Mouse (Mus musculus) colon, adult 2 months (tissue): Measurements from ENCODE around the gene Dzank1. TPM values are rescaled to one million over a fixed set of nuclear protein-coding genes. Genes with fewer than 3 reads are reported as not detected.

ENCODE experiments used
- polyA plus RNA-seq: library from polyadenylated mRNA; depleted of rRNA; stranded (reverse); fragments of >200 nt; gene quantifications from 2 replicates; pipeline ENCODE4 v1.2.3, GENCODE M21; 2012; rRNA removed

The Dzank1 gene
- 0.23 and 0.31 TPM in 2 replicates for polyA plus RNA-seq

DNA sequence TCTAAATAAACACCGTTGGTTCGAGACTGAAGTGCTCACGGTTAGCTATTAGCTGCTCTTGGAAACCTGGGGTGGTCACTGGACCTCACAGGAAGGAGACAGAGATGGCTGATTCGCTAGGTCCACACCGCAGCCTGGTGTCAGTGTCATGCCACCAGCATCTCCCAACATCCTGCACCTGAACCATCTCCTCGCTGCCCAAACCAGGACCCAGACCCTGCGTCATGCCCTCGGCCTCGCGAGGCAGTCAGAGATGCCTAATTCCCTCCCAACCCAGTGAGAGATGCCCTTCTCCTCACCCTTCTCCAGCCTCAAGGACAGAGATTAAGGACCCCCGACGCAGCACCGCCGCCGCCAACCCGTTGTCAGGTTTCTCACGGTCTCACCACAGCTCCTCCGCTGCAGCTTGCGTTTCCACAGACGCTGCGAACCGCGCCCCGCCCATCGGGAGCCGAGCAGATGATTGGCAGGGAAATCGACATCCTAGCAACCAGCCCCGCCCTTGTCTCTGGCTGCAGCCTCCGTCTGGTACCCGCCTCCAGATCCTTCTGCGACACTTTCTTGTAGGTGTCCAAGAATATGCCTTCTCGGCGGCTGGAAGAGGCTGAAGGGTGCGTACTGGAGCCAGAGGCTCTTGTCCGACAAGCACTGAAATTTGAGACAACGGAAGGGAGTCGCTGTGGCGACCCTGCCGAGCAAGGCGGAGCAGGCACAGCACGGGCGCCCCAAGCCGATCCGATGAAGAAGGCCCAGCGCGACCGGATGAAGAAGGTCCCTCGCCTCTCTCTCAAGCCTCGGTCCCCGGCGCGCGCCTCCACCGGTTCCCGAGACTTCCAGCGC is at the start of gene Dzank1, which contains the start of gene Polr3f:
TSS of gene Dzank1 (minus strand) at position 434 of the 840 bp plus-strand sequence.
TSS of gene Polr3f (plus strand) at position 738 of the 840 bp plus-strand sequence.

DNA sequence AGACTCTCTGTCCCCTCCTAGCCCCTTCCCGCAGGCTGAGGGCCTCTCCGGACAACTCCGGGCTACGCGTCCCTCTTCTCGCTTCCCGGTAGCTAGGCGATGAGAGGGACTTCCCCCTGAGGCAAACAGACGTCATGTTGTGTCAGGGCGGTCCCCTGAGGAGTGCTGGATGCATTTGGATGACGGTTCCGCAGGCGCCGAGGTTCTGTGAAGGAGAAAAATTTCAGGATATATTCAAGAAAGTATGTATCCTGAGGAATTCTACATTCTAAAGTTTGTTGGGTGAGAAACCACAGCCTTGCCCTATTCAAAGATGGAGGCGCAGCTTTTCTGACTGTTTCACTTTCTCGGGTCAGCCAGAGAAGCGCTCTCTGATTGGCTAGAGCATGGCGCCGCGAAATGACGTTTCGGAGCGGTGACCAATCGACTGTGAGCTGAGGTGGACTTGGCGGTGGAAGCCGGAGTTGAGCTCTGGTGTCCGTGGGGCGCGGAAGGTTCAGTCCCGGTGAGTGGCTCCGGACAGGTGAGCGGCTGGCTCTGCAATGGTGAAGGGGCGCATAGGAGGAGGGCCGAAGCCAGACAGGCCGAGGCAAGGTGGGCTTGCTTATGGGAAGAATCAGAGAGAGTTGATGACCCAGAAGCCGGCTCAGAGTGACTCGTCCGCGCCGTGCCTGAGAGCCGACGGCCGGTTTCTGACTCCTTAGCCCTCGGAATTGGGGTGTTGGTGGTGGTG is 28.8 kb upstream of the Dzank1 start, which contains the start of gene Sec23b:
TSS of gene Sec23b (plus strand) at position 410 of the 733 bp plus-strand sequence.

GRCm38 (mm10) chr2:144550529-144550928 is 23.3 kb upstream of the Dzank1 start, which contains the start of gene Rbbp9:
Rbbp9 (minus strand) TSS chr2:144550869.

Other genes starting within 250 kb of the Dzank1 start
- 39.7 and 59.7 TPM in 2 replicates for gene Ovol2, start 195.3 kb downstream of the Dzank1 start, polyA plus RNA-seq
- gene Kat14, start 158.4 kb downstream of the Dzank1 start, polyA plus RNA-seq = 22.3 and 25.1 TPM in 2 replicates
- not detected in 2 replicates for gene Pet117, start 158.4 kb downstream of the Dzank1 start, polyA plus RNA-seq
- 2.8 TPM in 2 replicates for gene Polr3f, start 304 bp upstream of the Dzank1 start, polyA plus RNA-seq
- 4.4 and 5.5 TPM in 2 replicates for gene Rbbp9, start 23.5 kb upstream of the Dzank1 start, polyA plus RNA-seq
- gene Sec23b, start 28.8 kb upstream of the Dzank1 start, polyA plus RNA-seq = 36.8 and 36.9 TPM in 2 replicates
- gene Smim26, start 66.6 kb upstream of the Dzank1 start, polyA plus RNA-seq = 1.7 and 1.8 TPM in 2 replicates
- gene Dtd1, start 72.5 kb upstream of the Dzank1 start, polyA plus RNA-seq = 6.0 and 6.2 TPM in 2 replicates